Mouse (Mus musculus) neural tube, embryonic 11.5 days (tissue): ENCODE measurements around the gene Ccm2l. TPM values are rescaled to one million over a fixed set of nuclear protein-coding genes. Genes with fewer than 3 reads are reported as not detected.

Experiments used
- ATAC-seq: fragments of 200-750 bp; cut with Nextera tagmentation; 2 replicates; pipeline ENCODE4 v1.8.0; 2017; ENCODE audit warnings: moderate number of reproducible peaks, mild to moderate bottlenecking, moderate TSS enrichment, moderate library complexity; ENCODE audit not compliant: insufficient read depth, low FRiP score, low TSS enrichment
- DNase-seq: peaks from one replicate; pipeline ENCODE4 v3.0.0-alpha.2; 2015; ENCODE audit warnings: low spot score
- H3K27ac ChIP-seq: fragments of 300-500 bp; sonication (generic); 2 replicates; pipeline ENCODE4 v1.5.1; 2014; ENCODE audit warnings: low read depth, mild to moderate bottlenecking, low read length
- H3K27me3 ChIP-seq: fragments of 300-500 bp; sonication (generic); 2 replicates; pipeline ENCODE4 v1.6.1; 2014; ENCODE audit warnings: mild to moderate bottlenecking, low read length, mixed read lengths; ENCODE audit not compliant: control insufficient read depth, insufficient read depth
- H3K36me3 ChIP-seq: fragments of 300-500 bp; sonication (generic); 2 replicates; pipeline ENCODE4 v1.6.1; 2014; ENCODE audit warnings: mild to moderate bottlenecking, low read length, moderate library complexity, mixed read lengths; ENCODE audit not compliant: control insufficient read depth, insufficient read depth
- H3K4me1 ChIP-seq: fragments of 300-500 bp; sonication (generic); 2 replicates; pipeline ENCODE4 v1.6.1; 2014; ENCODE audit warnings: low read length, mixed read lengths; ENCODE audit not compliant: control insufficient read depth, insufficient read depth
- H3K4me2 ChIP-seq: fragments of 300-500 bp; sonication (generic); 2 replicates; pipeline ENCODE4 v1.6.1; 2014; ENCODE audit warnings: low read depth, mild to moderate bottlenecking, moderate library complexity
- H3K4me3 ChIP-seq: fragments of 300-500 bp; sonication (generic); 2 replicates; pipeline ENCODE4 v1.5.1; 2014; ENCODE audit warnings: low read depth, low read length
- H3K9ac ChIP-seq: fragments of 300-500 bp; sonication (generic); 2 replicates; pipeline ENCODE4 v1.6.1; 2014; ENCODE audit warnings: mild to moderate bottlenecking, low read length
- H3K9me3 ChIP-seq: fragments of 300-500 bp; sonication (generic); 2 replicates; pipeline ENCODE4 v1.6.1; 2016; ENCODE audit warnings: low read length; ENCODE audit not compliant: control insufficient read depth
- WGBS: fragments of 180-500 bp; shearing (Covaris S2); extraction: QIAGEN DNeasy Blood & Tissue Kit; methylation state at CpG from one replicate; pipeline ENCODE4 v1.1.7; 2014; 5-methylcytosine and 5-hydroxymethylcytosine counted together
- polyA plus RNA-seq: library from polyadenylated mRNA; unstranded; fragments of >200 nt; fragmentation: Nextera tagmentation; extraction: Ambion mirVana; gene quantifications from 2 replicates; pipeline ENCODE4 v1.2.1, GENCODE M21; 2014

The Ccm2l gene
- polyA plus RNA-seq = 1.4 and 1.5 TPM in 2 replicates

DNA sequence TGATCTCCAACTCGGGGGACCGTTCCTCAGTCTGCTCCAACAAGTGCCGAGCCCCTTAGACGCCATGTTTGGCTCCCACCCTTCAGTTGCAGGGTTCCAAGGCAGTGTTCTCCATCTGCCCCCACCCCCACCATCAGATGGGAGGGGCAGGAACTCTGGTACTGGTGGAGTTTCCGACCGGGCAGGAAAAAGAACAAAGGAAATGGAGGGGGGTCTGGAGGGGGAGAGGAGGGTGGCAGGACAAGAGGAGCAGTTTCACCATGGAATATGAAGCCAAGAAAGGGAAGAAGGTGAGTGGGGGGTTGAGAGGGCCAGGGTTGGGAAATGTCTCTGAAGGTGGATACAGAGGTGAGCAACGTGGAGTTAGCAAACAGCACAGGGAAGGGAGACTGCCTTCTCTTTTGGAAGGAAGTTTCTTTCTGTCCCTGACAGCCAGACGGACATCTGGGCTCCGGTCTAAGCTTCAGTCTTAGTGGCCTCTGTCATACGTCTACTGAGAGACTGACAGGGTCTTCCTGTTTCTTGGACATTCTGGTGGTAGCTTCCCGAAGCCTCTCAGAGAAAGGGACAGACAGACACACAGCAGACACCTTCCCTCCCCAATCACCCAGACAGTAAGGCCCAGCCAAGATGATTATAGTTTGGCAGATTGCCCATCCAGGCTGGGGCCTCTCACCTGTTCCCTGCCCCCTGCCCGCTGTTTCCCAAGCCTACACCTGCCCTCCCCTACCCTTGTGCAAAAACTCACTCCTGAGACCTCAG, at the start of gene Ccm2l:
Gene Ccm2l (plus strand): TSS at position 209 of the 762 bp plus-strand sequence.
- no peak for DNase-seq
- WGBS = 52% methylated on average over 12 of the region's 12 CpGs
- no peaks in the 10 kb centered on the region for H3K9me3 ChIP-seq
- H3K4me3 ChIP-seq = no peak within 1 kb of the TSS
- no peak within 1 kb of the TSS for H3K9ac ChIP-seq
- peaks cover 20% of the 10 kb centered on the region for H3K27me3 ChIP-seq
- no peak within 1 kb of the TSS for H3K4me2 ChIP-seq
- H3K27ac ChIP-seq = no peak within 1 kb of the TSS
- H3K36me3 ChIP-seq = no peaks in the 10 kb centered on the region
- ATAC-seq = no peak
- no peaks in the 10 kb centered on the region for H3K4me1 ChIP-seq

DNA sequence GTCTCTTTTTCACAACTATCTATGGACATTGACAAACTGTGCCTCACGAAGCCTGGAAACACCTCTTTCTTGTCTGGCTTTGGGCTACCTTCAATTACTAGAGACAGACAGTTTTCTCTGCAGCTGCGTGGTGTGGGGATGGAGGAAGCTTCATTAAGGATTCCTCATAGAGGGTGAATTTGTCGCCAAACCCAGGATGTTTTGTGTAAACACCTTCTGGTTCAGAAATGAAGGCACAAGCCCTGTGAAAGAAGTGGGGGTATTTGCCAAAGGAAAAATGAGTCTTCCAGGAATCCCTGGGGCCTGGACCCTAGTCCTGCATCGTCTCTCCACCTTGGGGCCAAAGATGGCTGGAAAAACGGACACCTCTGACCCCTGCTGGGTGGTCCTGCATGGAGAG, 49.0 kb upstream of the Ccm2l start:
- Histone ChIP-seq H3K9ac (no peak overlapping the region), H3K27me3 (no peaks in the 10 kb centered on the region), H3K4me1 (peaks cover 4% of the 10 kb centered on the region; the same call in 1 of the 2 replicates), H3K4me2 (no peak overlapping the region), H3K36me3 (no peaks in the 10 kb centered on the region), H3K4me3 (no peak overlapping the region), H3K9me3 (no peaks in the 10 kb centered on the region), H3K27ac (no peak overlapping the region)
- DNase-seq (no peak), ATAC-seq (no peak)
- WGBS = 36% methylated on average over 5 of the region's 5 CpGs

DNA sequence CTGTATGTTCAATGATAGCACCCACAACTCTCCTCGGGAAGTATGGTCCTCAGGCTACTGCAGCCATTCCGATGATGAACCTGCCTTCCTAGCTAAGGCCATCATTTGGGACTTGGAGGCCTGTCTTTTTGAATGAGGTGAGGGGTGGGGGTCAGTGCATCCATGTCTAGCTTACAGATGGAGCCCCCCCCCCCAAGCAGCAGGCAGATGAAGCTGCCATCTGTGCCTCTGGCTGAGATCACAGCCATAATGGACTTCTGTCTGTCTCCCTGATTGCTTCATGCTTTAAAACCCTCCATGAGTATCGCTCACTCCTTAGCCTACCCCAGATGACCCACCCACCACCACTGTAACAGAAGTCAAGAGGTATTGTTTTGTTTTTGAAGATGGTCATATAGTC, 46.4 kb upstream of the Ccm2l start:
- Histone ChIP-seq H3K4me1 (0 out of 2 replicates have a peak, but pooled peaks cover under 1% of the 10 kb centered on the region), H3K36me3 (no peaks in the 10 kb centered on the region), H3K9me3 (no peaks in the 10 kb centered on the region), H3K4me2 (no peak overlapping the region), H3K4me3 (no peak overlapping the region), H3K9ac (no peak overlapping the region), H3K27ac (no peak overlapping the region), H3K27me3 (no peaks in the 10 kb centered on the region)
- 84% methylated on average over 3 of the region's 3 CpGs for WGBS
- DNase-seq = no peak
- no peak for ATAC-seq

DNA sequence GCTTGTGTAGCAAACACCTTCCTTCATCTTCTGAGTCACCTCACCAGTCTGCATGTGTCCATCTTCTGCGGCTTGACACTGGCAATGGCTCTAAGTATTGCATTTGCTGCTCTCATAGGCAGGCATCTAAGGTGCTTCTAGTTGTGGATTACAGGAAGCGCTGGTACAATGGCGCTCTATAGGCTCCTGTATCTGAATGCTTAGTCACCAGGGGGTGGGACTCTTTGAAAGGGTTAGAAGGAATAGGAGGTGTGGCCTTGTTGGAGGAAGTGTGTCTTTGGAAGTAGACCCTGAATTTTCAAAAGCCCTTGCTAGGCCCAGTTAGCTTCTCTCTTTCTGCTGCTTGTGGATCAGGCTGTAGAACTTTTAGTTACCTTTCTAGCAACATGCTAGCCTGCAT, 44.6 kb upstream of the Ccm2l start:
- H3K4me3 ChIP-seq = no peak overlapping the region
- DNase-seq (no peak), ATAC-seq (no peak)
- H3K36me3 ChIP-seq = no peaks in the 10 kb centered on the region
- H3K9ac ChIP-seq = no peak overlapping the region
- H3K27me3 ChIP-seq = no peaks in the 10 kb centered on the region
- no peak overlapping the region for H3K27ac ChIP-seq
- no peak overlapping the region for H3K4me2 ChIP-seq
- WGBS = 72% methylated on average over 3 of the region's 3 CpGs
- no peaks in the 10 kb centered on the region for H3K9me3 ChIP-seq
- H3K4me1 ChIP-seq = no peaks in the 10 kb centered on the region

DNA sequence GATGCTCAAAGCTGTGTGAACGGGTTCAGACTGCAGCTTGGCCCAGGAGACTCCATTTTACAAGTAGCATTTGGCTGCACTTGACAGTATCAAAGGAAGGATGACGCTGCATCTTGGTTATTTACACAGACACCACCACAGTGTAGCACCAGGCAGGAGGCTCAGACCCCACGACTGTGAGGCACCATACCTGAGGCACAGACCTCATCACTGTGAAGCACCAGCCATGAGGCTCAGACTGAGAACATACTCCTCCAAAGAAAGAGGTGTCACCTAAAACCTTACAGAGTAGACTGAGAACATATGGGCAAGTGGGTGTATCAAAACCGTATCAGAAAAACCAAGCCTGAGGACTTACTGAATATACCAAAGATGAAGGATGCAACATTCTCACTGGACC, 42.9 kb upstream of the Ccm2l start:
- no peaks in the 10 kb centered on the region for H3K4me1 ChIP-seq
- WGBS = 60% methylated on average over 4 of the region's 4 CpGs

DNA sequence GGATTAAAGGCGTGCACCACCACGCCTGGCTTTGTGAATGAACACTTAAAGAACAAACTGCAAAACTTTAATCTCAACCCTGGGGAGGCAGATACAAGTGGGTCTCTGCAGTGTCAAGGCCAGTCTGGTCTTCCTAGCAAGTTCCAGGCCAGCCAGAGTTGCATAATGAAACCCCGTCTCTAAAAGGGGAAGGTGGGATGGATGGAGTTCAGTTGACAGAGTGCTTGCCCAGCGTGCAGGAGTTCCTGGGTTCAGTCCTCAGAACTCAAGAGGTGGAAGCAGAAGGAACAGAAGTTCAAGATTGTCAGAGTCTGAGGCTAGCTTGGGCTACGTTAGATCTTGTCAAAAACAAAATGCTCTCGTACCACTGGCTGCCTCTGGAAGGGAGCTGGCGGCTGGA, 39.7 kb upstream of the Ccm2l start:
- H3K9me3 ChIP-seq = no peaks in the 10 kb centered on the region
- no peaks in the 10 kb centered on the region for H3K4me1 ChIP-seq
- H3K27me3 ChIP-seq = peaks cover 9% of the 10 kb centered on the region; the same call in 1 of the 2 replicates
- H3K4me3 ChIP-seq = no peak overlapping the region
- H3K4me2 ChIP-seq = no peak overlapping the region
- DNase-seq (no peak), ATAC-seq (no peak)
- 85% methylated on average over 7 of the region's 7 CpGs for WGBS
- no peak overlapping the region for H3K27ac ChIP-seq
- H3K36me3 ChIP-seq = no peaks in the 10 kb centered on the region
- H3K9ac ChIP-seq = no peak overlapping the region

More for the DNA sequence above, 42.9 kb upstream of the Ccm2l start:
- no peak for DNase-seq
- ATAC-seq = no peak
- H3K27me3 ChIP-seq = no peaks in the 10 kb centered on the region
- H3K36me3 ChIP-seq = no peaks in the 10 kb centered on the region
- no peaks in the 10 kb centered on the region for H3K9me3 ChIP-seq
- H3K4me3 ChIP-seq = no peak overlapping the region
- no peak overlapping the region for H3K9ac ChIP-seq
- no peak overlapping the region for H3K27ac ChIP-seq
- H3K4me2 ChIP-seq = no peak overlapping the region

DNA sequence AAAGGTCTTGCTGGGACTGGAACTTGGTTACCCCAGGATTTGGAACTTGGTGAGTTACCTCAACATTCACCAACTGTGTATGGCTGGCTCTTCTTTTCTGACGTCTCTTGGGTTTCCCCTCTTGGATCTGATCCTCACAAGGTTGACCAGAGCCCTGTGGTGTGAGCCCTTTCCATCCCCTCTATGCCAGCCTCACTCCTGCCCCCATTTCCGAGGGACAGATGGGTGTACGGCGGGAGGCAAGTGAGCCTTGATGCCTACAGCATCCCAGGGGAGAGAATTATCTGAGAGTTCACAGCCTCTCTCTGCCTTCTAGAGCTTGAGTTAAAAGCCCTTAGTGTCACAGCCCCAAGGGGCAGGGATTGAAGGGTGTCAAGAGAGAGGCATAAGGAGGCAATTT, 38.3 kb upstream of the Ccm2l start:
- no peak for ATAC-seq
- Histone ChIP-seq H3K9me3 (no peaks in the 10 kb centered on the region), H3K4me1 (peaks cover 3% of the 10 kb centered on the region; the same call in 1 of the 2 replicates), H3K27ac (no peak overlapping the region), H3K4me2 (no peak overlapping the region), H3K4me3 (no peak overlapping the region), H3K9ac (no peak overlapping the region), H3K27me3 (peaks cover 19% of the 10 kb centered on the region), H3K36me3 (no peaks in the 10 kb centered on the region)
- WGBS = 51% methylated on average over 4 of the region's 4 CpGs
- no peak for DNase-seq

DNA sequence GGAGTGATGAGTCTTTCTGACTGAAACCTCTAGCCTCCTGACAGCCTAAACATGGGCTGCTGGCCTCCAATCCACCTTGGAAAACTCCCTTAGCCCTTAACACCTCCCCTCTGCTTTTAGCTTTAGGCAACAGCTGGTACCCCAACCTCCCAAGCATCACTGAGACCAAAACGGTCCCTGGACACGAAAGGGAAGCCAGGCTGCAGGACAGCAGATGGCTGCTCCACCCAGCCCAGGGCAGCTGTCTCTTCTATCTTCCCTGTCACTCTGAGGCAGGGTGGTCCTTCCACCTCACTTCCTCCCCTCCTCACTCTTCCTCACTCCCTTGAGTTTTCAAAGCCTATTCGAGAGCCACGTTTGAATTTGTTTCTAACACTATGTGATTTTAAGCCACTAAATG, 35.3 kb upstream of the Ccm2l start:
- no peak for ATAC-seq
- H3K27me3 ChIP-seq = peaks cover 21% of the 10 kb centered on the region
- no peak overlapping the region for H3K4me3 ChIP-seq
- peaks cover 3% of the 10 kb centered on the region; the same call in 1 of the 2 replicates for H3K4me1 ChIP-seq
- H3K27ac ChIP-seq = no peak overlapping the region
- H3K9me3 ChIP-seq = no peaks in the 10 kb centered on the region
- no peak overlapping the region for H3K9ac ChIP-seq
- DNase-seq = no peak
- no peak overlapping the region for H3K4me2 ChIP-seq
- WGBS = 18% methylated on average over 4 of the region's 4 CpGs
- no peaks in the 10 kb centered on the region for H3K36me3 ChIP-seq
